Mouse (Mus musculus): ENCODE results near the gene Arhgap22. TPM values are rescaled to one million over a fixed set of nuclear protein-coding genes. Genes with fewer than 3 reads are reported as not detected.

Arhgap22 gene
- polyA plus RNA-seq, 1 experiment = 9.0 TPM

DNA sequence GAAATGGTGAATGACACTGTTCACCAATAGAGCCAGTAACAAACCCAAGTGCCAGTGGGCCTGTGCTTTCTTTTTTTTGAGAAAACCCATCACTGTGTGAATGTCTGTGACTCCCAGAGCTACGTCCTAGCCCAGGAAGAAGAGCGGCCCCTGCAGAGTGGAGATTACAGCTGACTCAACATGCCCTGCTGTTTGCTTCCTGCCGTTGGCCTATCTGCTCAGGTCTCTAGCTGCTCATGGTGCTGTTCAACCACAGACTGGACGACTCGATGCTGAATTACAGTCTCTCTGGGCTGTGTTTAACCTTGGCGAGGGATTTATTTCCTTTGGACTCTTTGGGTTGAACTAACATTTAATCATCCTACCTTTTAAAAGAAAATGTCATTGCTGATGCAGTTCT, 10.9 kb upstream of the Arhgap22 start:
- TF ChIP-seq CTCF (conservative IDR thresholded peaks at IDR 0.05; ENCODE audit: insufficient read depth, insufficient read length, low read depth, low read length) = no peak
- TF ChIP-seq POLR2A (IDR thresholded peaks at IDR 0.05; ENCODE audit: low read depth, low read length) = no peak
- 77% methylated on average over 6 of the region's 6 CpGs for whole genome bisulfite sequencing

DNA sequence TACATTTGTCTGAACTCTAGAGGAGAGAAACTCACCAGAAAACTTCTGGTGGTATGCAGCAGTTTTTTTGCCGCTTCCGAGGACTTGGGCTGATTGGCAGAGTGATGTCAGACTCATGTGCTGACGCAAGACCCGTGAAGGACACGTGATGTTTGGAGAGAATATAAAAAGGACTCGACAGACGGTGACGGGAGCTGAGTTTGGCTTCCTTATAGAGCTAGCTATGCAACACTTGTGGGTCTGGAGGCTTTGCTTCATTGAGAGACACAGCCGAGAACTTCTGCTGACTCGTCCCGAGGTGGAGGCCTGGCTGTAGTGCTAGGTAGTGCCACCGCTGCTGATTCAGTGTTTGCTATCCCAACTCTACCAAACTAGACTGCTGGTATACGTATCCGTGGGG, 10.0 kb upstream of the Arhgap22 start:
- H3K4me3 ChIP-seq (ENCODE audit: insufficient read depth, low read depth, low read length) = no peak overlapping the region
- no peaks in the 10 kb centered on the region for H3K27me3 ChIP-seq (replicated peaks; ENCODE audit: control insufficient read depth, insufficient read depth, low read length)
- 89% methylated on average over 14 of the region's 14 CpGs for WGBS
- TF ChIP-seq POLR2A (IDR thresholded peaks at IDR 0.05; ENCODE audit: low read depth, low read length) (no peak), CTCF (conservative IDR thresholded peaks at IDR 0.05; ENCODE audit: insufficient read depth, insufficient read length, low read depth, low read length) (no peak)
- H3K27ac ChIP-seq (ENCODE audit: insufficient read depth, low read depth, low read length) = no peak overlapping the region
- H3K4me1 ChIP-seq (ENCODE audit: control insufficient read depth, insufficient read depth, low read length) = no peaks in the 10 kb centered on the region
- H3K36me3 ChIP-seq (ENCODE audit: control insufficient read depth, insufficient read depth, low read length) = no peaks in the 10 kb centered on the region
- no peak for DNase-seq

More for the DNA sequence above, 10.9 kb upstream of the Arhgap22 start:
- no peaks in the 10 kb centered on the region for H3K36me3 ChIP-seq (ENCODE audit: control insufficient read depth, insufficient read depth, low read length)
- no peaks in the 10 kb centered on the region for H3K27me3 ChIP-seq (replicated peaks; ENCODE audit: control insufficient read depth, insufficient read depth, low read length)
- H3K4me3 ChIP-seq (ENCODE audit: insufficient read depth, low read depth, low read length) = no peak overlapping the region
- no peak overlapping the region for H3K27ac ChIP-seq (ENCODE audit: insufficient read depth, low read depth, low read length)
- no peaks in the 10 kb centered on the region for H3K4me1 ChIP-seq (ENCODE audit: control insufficient read depth, insufficient read depth, low read length)
- no peak for DNase-seq

DNA sequence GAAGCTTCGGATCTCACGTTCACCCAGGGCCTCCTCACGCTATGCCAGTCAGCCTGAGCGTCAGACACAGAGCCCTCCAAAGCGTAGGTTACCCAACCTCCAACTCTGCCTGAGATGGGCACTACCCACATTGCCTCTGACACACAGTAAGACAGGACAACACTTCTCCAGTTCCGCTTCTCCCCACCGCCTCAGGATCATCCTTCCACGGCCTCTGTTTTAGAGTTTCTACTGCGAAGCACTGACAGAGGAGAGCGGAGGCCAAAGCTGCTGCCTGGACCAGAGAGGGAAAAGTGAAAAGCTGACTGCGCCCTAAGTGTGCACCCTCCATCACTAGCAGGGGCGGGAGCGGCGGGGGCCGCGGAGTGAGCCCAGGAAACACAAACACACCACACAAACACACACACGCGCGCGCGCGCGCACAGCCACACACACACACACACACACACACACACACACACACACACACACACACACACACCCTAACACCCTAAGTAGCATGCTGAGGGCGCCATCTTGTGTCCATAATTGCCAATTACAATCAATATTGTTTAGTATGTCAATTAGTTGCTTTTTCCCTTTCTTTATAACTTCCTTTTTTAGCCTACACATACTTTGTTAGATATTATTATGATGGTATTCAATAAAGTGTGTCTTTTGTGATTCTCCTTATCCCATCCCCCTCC, 8.4 kb upstream of the Arhgap22 start:
- 33% methylated on average over 24 of the region's 24 CpGs for WGBS
- H3K27ac ChIP-seq (ENCODE audit: insufficient read depth, low read depth, low read length) = no peak overlapping the region
- DNase-seq = no peak
- no peaks in the 10 kb centered on the region for H3K4me1 ChIP-seq (ENCODE audit: control insufficient read depth, insufficient read depth, low read length)
- H3K27me3 ChIP-seq (replicated peaks; ENCODE audit: control insufficient read depth, insufficient read depth, low read length) = no peaks in the 10 kb centered on the region
- no peaks in the 10 kb centered on the region for H3K36me3 ChIP-seq (ENCODE audit: control insufficient read depth, insufficient read depth, low read length)
- TF ChIP-seq CTCF (conservative IDR thresholded peaks at IDR 0.05; ENCODE audit: insufficient read depth, insufficient read length, low read depth, low read length) (peak; percentile 46), POLR2A (IDR thresholded peaks at IDR 0.05; ENCODE audit: low read depth, low read length) (no peak)
- H3K4me3 ChIP-seq (ENCODE audit: insufficient read depth, low read depth, low read length) = no peak overlapping the region

DNA sequence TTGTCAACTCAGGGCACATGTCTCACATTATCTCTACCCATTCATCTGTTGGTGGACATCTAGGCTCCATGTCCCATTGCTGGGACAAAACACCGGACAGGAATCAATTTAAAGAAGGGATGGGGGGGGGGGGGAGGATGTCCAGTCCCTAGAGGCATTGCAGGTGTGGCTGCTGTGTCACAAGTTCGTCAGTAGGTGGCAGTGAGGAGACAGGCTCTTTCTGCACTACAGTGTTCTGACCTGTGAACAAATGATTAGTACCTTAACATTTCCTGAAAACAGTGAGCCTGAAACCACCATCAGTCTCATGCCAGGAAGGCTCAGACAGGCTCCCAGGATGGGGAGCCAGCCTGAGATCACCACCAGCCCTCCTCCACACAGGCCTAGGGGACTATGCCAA, 6.8 kb upstream of the Arhgap22 start:
- Histone ChIP-seq H3K27ac (ENCODE audit: insufficient read depth, low read depth, low read length) (no peak overlapping the region), H3K36me3 (ENCODE audit: control insufficient read depth, insufficient read depth, low read length) (no peaks in the 10 kb centered on the region), H3K27me3 (replicated peaks; ENCODE audit: control insufficient read depth, insufficient read depth, low read length) (no peaks in the 10 kb centered on the region), H3K4me3 (ENCODE audit: insufficient read depth, low read depth, low read length) (no peak overlapping the region), H3K4me1 (ENCODE audit: control insufficient read depth, insufficient read depth, low read length) (no peaks in the 10 kb centered on the region)
- WGBS = 2% methylated on average over 2 of the region's 2 CpGs
- DNase-seq = peak; percentile 44
- TF ChIP-seq CTCF (conservative IDR thresholded peaks at IDR 0.05; ENCODE audit: insufficient read depth, insufficient read length, low read depth, low read length) = peak; percentile 56
- no peak for TF ChIP-seq POLR2A (IDR thresholded peaks at IDR 0.05; ENCODE audit: low read depth, low read length)

DNA sequence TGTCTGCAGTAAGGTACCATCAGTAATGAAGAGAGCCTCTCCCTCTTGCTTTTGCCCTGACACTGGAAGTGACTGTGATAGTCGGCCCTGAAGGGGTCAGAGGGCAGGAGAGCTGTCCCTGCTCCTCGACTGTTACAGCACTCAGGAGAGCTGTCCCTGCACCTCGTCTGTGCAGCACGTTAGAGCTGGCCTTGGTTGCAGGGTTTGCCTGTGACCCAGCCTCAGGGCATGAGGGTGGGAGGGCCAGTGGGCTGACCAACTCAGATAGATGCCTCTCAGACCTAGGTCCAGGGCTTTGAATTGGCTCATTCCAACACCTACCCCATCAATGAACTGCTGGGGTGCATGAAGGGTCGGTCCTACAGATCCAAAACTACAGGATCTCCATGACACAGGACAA, 5.5 kb upstream of the Arhgap22 start:
- no peak for DNase-seq
- Histone ChIP-seq H3K36me3 (ENCODE audit: control insufficient read depth, insufficient read depth, low read length) (no peaks in the 10 kb centered on the region), H3K4me1 (ENCODE audit: control insufficient read depth, insufficient read depth, low read length) (no peaks in the 10 kb centered on the region), H3K4me3 (ENCODE audit: insufficient read depth, low read depth, low read length) (no peak overlapping the region), H3K27me3 (replicated peaks; ENCODE audit: control insufficient read depth, insufficient read depth, low read length) (no peaks in the 10 kb centered on the region), H3K27ac (ENCODE audit: insufficient read depth, low read depth, low read length) (no peak overlapping the region)
- WGBS = 27% methylated on average over 5 of the region's 5 CpGs
- no peak for TF ChIP-seq POLR2A (IDR thresholded peaks at IDR 0.05; ENCODE audit: low read depth, low read length)
- no peak for TF ChIP-seq CTCF (conservative IDR thresholded peaks at IDR 0.05; ENCODE audit: insufficient read depth, insufficient read length, low read depth, low read length)

DNA sequence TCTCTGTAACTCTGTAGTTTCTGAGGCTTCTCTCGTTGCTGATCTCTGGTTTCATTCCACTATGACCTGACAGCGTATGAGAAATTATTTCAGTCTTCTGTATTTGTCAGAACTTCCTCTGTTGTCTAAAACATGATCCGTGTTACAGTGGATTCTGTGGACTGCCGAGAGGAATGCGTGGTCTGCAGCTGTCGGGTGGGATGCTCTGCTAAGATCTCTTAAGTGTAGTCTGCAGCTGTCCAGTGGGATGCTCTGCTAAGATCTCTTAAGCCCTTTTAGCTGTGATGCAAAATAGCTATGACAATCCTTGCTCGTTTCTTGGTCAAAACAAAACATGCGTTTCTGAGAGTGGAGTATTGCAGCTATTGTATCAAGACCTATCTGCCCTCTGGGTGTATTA, 3.0 kb upstream of the Arhgap22 start:
- no peaks in the 10 kb centered on the region for H3K27me3 ChIP-seq (replicated peaks; ENCODE audit: control insufficient read depth, insufficient read depth, low read length)
- H3K4me3 ChIP-seq (ENCODE audit: insufficient read depth, low read depth, low read length) = no peak overlapping the region
- DNase-seq = no peak
- H3K36me3 ChIP-seq (ENCODE audit: control insufficient read depth, insufficient read depth, low read length) = no peaks in the 10 kb centered on the region
- H3K27ac ChIP-seq (ENCODE audit: insufficient read depth, low read depth, low read length) = no peak overlapping the region
- 71% methylated on average over 8 of the region's 8 CpGs for WGBS
- no peaks in the 10 kb centered on the region for H3K4me1 ChIP-seq (ENCODE audit: control insufficient read depth, insufficient read depth, low read length)
- TF ChIP-seq CTCF (conservative IDR thresholded peaks at IDR 0.05; ENCODE audit: insufficient read depth, insufficient read length, low read depth, low read length) (no peak), POLR2A (IDR thresholded peaks at IDR 0.05; ENCODE audit: low read depth, low read length) (no peak)

DNA sequence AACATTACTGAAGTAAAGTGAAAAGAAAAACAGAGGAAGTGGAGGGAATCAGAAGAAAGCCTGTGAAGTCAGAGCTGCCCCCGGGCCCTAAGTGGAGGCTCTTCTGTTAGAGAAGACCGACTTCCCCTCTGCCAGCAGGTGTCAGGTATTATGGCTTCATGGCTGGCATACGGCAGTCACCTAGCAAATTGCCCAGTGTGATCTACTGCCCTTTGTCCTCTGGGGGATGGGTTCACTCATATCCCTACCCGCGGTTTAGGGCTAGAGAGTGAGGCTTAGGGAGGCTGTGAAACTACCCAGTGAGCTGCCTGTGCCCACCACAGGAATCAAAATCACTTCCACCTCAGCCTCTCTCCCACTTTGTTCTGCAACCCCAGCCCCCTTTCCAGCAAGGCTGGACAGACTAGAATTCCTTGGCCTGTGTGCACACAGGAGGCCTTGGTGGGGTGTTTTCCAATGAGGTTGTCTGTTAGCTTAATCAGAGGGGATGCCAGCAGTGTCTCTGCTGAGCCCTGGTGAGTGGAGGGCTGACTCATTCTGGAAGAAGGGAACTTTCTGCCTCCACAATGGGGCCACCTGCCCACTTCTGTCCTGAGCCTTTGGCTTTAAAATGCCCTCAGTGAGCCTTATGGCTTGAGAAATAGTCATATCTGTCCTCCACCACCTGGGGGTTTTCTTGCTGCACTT, 1.4 kb upstream of the Arhgap22 start:
- peak; percentile 59 for DNase-seq

More for the DNA sequence above, 1.4 kb upstream of the Arhgap22 start:
- H3K4me1 ChIP-seq (ENCODE audit: control insufficient read depth, insufficient read depth, low read length) = no peaks in the 10 kb centered on the region
- 34% methylated on average over 5 of the region's 5 CpGs for WGBS
- TF ChIP-seq CTCF (conservative IDR thresholded peaks at IDR 0.05; ENCODE audit: insufficient read depth, insufficient read length, low read depth, low read length) (no peak), POLR2A (IDR thresholded peaks at IDR 0.05; ENCODE audit: low read depth, low read length) (no peak)
- no peaks in the 10 kb centered on the region for H3K36me3 ChIP-seq (ENCODE audit: control insufficient read depth, insufficient read depth, low read length)
- no peak overlapping the region for H3K27ac ChIP-seq (ENCODE audit: insufficient read depth, low read depth, low read length)
- no peaks in the 10 kb centered on the region for H3K27me3 ChIP-seq (replicated peaks; ENCODE audit: control insufficient read depth, insufficient read depth, low read length)
- no peak overlapping the region for H3K4me3 ChIP-seq (ENCODE audit: insufficient read depth, low read depth, low read length)
